Mouse (Mus musculus): ENCODE results near the gene Oma1. TPM values are rescaled to one million over a fixed set of nuclear protein-coding genes. Genes with fewer than 3 reads are reported as not detected.

The Oma1 gene
- total RNA-seq, 2 experiments from 2014 or later: 24.5 to 25.2 TPM

Other genes starting within 250 kb of the Oma1 start
- gene Mier1, start 199.4 kb upstream of the Oma1 start, total RNA-seq (2021): 10 to 100 TPM; 40.0 to 41.7 TPM
- gene Wdr78, start 199.3 kb upstream of the Oma1 start, total RNA-seq (2021): 1 to 10 TPM; 1.6 to 3.0 TPM
- gene Slc35d1, start 98.6 kb upstream of the Oma1 start, total RNA-seq (2021): 1 to 10 TPM; 7.4 to 8.8 TPM
- gene 4921539E11Rik, start 22.9 kb upstream of the Oma1 start, total RNA-seq (2021): not detected